Mouse (Mus musculus) spleen, embryonic (tissue): Measurements from ENCODE around the gene Ndufb4.
"Not testable (repeated sequence)": the region's sequence is repeated elsewhere in the genome, so short reads cannot be mapped to it uniquely, and the experiment has no call there.

ENCODE experiments used
- CTCF ChIA-PET: fragments of 350-600 bp; sonication (Branson Sonifier 250); formaldehyde crosslinking; loops from one replicate; lab custom pipeline; 2022; lab: Charles Lee

Gene Ndufb4

GRCm38 (mm10) chr16:37653731-37654657 is at the start of gene Ndufb4:
Ndufb4 (minus strand) TSS chr16:37654453.
- CTCF ChIA-PET, result interaction anchor here (0.6 to 0.8 kb wide), 2 partner anchors 30 to 1650 kb away, joined by 3 to 4 read pairs; no protein-coding TSS in a partner anchor

GRCm38 (mm10) chr16:37703884-37704283 is 49.6 kb upstream of the Ndufb4 start:
- CTCF ChIA-PET, result no interaction called here

DNA sequence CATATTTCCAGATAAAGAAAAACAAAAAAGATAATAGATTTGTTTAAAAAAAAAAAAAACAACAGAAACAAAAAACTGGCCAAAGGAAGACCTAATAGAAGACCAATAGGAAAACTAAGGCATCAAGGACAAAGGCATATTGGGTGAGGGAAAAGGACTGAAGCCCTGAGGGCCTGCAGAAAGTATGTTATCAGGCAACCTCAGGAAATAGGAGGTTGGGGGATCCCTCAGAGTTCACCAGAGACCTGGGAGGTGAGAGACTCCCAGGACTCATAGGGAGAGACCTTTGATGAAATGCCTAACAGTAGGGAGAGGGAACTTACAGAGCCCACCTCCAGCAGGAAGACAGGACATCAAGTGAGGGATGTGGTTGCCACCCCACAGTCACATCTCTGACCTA is 45.8 kb upstream of the Ndufb4 start:
- CTCF ChIA-PET, result not testable (repeated sequence)

DNA sequence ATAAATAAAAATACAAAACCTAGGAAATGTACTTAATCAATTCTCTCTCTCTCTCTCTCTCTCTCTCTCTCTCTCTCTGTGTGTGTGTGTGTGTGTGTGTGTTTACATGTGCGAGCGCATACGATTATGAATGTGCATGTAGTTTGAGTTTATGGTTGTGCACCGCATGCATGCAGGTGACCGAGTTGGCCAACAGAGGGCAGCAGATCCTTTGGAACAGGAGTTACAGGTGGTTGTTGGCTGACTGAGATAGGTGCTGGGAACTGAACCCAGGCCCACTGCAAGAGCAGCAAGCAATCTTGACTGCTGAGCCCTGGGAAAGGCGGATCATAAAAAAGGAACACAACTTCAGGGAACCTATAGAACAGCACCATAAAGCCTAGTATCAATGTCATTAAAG is 44.5 kb upstream of the Ndufb4 start:
- CTCF ChIA-PET, result no interaction called here

- CTCF ChIA-PET, result no interaction called here
Observed at GRCm38 (mm10) chr16:37697271-37697670, 43.0 kb upstream of the Ndufb4 start.

DNA sequence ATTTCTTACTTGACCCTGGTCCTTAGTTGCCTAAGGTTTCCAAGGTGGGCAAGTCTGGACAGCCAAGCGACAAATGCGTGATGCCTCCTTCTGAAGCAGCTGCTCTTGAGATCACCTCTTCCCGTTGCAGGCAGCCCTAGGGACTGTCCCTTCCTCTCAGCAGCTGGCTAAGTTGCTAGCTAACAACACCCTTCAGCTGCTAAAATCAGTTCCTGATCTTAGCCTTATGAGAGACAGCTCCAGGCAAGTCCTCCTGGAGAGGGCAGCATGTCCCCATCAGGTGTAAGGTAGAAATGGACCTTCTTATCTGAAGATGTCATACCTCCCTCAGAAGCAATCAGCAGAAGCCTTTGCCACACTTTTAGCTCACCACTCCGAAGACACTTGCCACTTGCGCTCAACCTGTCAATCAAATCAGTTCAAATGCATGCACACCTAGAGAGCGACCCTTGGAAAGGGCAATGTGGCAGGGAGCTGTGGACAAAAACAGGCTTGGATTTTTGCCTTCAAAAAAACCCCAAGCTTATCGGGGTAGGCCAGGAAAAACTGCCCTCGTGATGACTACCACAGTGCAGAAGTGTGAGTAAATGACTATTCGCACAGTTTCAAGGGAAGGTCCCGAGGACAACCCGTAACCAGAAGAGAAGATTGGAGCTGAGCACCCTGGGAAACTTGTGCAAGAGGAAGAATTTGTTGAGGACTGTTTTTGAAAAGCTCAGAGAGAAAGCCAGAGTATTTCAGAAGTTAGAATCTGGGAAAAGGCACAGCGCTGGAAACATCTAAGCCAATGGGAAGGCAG is 36.9 kb upstream of the Ndufb4 start:
- CTCF ChIA-PET, result interaction anchor here (0.5 to 1.6 kb wide), 2 partner anchors 9 to 861 kb away, joined by 3 read pairs; no protein-coding TSS in a partner anchor

DNA sequence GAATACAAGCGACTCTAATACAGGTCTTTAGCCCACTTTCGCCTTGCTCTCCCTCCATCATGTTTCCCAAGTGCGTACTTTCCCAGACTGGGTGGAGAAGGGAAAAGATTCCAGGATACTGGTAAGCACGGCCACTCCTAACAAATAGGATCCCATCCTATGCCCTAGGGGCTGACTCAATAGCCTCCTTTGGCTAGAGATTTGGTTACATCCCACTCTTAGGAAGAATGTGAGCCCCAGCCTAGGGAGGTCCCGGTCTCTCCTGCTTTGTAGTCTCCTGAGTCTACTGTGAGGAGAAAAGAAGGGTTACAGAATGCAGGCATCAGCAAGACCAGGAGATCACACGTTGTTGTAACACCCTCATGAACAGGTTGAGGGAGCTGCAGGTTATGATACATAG is 36.2 kb upstream of the Ndufb4 start:
- CTCF ChIA-PET, result interaction anchor here (0.5 to 1.6 kb wide), 2 partner anchors 8 to 861 kb away, joined by 3 read pairs; no protein-coding TSS in a partner anchor

DNA sequence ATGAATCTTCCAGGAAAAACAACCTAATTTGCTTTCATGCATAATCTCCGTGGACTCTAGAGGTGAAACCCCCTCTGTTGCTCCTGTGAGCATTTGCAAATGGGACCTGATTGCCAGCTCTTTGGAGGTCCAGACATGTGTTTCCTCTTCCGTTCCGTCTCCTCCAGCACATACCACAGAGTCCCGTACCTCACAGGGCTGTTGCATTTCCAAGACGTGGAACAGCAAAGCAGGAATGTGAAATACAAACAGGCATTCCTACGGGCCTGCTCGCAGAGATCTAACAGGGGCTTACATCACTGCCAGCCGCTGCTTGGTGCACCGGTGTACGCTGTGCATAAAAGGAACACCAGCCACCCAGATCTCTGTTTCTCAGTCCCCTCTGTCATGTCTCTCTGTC is 35.7 kb upstream of the Ndufb4 start:
- CTCF ChIA-PET, result no interaction called here

DNA sequence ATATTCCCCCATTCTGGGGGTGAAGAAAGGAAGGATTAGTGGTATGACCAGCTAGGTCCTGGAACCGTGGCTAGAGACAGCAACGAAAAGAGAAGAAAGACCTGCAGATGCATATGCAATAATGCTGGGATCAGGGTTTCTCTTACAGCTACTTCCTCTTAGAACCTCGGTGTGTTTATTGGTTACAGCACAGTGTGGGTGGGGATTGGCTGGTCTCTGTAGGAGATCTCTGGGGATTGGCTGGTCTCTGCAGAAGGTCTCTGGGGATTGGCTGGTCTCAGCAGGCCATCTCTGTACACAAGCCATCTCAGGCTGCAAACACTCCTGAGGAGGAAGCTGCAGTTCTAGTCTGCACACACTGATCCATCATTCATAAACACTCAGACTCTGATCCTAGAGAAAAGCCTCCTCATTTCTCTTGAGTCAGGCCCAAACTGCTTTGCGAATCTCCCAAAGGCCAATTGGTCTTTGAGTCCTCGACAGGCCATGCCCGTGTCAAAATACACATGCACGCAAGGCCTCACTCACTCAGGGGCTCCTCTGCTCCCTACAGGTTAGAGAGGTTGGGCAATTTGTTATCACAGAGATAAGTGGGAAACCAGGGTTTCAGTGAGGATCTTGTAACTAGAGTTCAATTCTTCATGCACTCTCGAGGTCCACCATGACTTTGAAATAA is 35.1 kb upstream of the Ndufb4 start:
- CTCF ChIA-PET, result no interaction called here

GRCm38 (mm10) chr16:37688181-37688580 is 33.9 kb upstream of the Ndufb4 start:
- CTCF ChIA-PET, result interaction anchor here (0.5 kb wide), 1 partner anchor 664 kb away, joined by 5 read pairs; no protein-coding TSS in a partner anchor

DNA sequence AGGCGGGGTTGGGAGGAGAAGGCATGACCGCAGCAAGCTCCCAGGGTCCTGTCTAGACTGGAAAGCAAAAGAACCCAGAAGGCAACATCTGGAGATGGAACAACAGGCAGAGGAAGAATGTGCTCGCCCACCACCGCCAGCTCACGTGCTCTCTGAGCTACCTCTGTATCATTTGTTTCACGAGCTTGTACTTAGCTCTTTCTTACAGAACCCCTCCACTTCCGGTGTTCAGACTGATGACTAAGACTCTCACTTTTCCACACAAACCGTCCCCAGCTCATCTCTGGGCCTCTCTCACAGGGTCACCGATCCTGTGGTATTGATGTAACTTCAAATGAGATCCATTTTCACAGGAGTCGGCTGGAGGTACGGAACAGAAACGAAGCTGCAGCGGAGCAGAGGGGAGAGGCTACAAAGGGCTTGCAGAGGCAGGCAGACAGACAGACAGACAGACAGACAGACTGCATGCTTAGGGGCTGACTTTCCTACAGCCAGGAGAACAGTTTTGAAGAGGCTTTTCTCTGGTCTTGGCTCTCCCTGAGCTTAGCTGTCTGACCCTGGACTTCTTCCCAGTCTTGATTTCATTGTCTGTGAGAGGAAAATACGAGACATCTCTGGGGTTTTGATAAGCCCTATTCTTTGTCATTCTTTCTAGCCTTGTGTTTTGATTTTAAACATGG is 33.2 kb upstream of the Ndufb4 start:
- CTCF ChIA-PET, result no interaction called here

DNA sequence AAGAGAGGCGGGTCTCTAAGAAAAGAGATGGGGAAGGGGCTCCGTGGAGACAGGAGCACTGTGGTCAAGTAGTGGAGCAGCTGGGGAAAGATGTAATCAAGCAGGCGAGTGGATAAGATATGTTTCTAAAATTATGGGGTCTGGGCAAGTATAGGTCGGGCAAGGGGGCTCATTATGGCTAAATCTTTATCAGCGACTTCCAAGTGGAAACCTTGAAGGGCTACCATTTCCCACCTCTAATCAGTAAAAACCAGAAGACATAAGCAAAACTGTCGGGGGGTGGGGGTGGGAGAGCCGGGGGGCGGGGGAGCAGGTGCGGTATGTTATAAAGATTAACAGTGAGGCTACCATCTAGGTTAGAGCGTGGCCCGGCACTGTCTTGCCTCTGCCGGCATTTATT is 32.6 kb upstream of the Ndufb4 start:
- CTCF ChIA-PET, result no interaction called here

DNA sequence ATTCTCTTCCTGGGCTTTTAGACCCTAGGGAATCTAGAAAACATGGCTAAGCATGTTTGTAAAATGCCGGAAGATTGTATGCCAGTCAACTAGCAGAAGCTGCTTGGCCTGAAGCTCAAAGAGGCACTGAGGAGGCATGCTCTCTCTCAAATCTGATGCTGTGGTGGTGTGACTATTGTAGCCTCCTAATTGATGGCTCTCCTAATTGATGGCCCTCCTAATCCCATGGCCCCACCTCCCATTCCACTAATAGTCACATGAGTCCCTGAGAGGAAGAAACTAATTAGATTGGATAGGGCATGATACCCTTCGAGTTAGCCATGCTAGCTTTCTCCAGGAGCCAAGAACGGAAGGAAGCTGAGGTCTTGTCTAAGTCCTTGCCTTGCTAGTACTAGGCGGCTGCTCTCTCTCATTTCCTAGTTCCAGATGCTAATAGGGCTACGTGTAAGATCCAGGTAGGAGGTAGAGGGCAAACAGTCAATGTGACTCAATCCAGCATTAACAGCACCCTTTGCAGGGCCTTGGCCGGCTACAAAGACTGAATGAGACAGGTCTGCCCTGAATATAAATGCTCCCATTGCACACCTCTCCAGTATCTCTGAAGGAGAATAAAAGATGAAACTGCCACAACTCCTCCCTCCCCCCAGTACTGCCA is 31.8 kb upstream of the Ndufb4 start:
- CTCF ChIA-PET, result interaction anchor here (0.7 kb wide), 1 partner anchor 95 kb away, joined by 7 read pairs; no protein-coding TSS in a partner anchor

- CTCF ChIA-PET, result interaction anchor here (0.6 to 1.0 kb wide), 2 partner anchors 30 to 135 kb away, joined by 3 to 4 read pairs; partner anchors contain the start of gene Ndufb4
Observed at GRCm38 (mm10) chr16:37684634-37685441, 30.6 kb upstream of the Ndufb4 start.

DNA sequence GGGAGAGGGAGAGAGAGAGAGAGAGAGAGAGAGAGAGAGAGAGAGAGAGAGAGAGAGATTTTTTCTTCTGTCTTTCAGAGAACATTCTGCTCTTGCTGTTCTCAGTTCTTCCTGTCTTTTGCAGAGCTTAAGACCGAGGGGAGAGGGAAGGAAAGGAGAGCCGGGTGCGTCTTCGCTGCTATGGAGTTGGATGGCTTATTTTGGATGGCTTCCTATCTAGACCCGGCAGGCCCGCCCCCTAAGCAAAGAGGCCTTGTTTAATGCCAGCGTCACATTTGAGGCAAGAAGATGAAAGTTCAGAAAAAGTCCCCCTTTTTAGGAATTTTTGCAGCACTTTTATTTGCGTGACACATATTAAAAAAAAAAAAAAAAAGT is 30.0 kb upstream of the Ndufb4 start:
- CTCF ChIA-PET, result interaction anchor here (0.6 to 1.0 kb wide), 2 partner anchors 30 to 136 kb away, joined by 3 to 4 read pairs; partner anchors contain the start of gene Ndufb4

GRCm38 (mm10) chr16:37683154-37684130 is 29.2 kb upstream of the Ndufb4 start:
- CTCF ChIA-PET, result interaction anchor here (0.6 to 1.0 kb wide), 3 partner anchors 23 to 1709 kb away, joined by 3 to 5 read pairs (median 4); partner anchors contain the start of gene Ndufb4

DNA sequence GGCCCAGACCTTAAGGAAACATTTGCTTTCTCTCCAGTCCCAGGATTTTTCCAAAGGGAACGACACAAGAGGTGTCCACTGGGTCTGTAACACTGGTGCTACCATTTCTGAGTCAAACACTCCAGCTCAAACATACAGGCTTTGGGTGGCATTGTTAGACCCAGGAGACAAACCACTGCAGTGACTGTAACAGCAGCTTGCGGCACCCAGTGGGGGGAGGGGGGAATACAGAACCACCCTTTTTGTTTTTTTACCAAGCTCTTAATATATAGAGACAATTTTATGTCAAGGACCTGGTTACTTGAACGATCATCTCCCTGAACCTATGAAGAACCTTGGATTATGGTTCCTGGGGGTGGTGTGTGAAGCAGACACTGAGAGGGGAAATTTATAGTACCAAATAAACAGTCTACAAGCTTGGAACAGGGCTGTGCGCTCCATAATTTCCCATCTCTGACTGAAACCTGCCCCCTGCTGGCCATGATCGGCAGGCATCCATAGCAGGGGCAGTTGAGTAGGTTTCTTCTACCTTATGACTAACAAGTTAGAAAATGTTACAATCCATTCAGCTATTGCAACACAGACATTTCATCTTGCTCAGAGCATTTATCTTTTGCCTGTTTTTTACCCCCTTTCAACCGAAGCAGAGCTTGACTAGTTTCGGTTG is 28.2 kb upstream of the Ndufb4 start:
- CTCF ChIA-PET, result interaction anchor here (1.0 kb wide), 1 partner anchor 9 kb away, joined by 3 read pairs; no protein-coding TSS in a partner anchor
